Comparison of ENCODE assay signal across 10 mouse cellular contexts in the genomic region with DNA sequence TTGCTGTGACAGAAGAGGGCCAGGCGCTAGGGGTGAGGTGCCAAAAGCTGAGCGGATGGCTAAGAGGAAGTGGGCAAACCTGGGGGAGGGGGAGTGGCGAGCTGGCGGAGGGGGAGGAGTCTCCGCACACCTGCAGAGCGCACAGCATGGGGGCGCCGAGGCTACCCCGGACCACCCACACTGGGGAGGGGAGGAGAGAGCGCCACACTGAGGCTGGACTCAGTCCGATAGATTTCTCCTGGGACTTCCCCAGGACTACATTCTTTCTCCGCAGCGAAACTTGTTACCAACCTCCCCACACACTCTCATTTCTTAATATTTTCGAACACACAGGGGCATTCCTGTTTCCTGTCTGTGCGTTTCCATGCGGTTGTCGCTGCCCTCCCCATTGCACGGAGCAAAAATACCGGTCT. TPM values are rescaled to one million over a fixed set of nuclear protein-coding genes. Genes with fewer than 3 reads are reported as not detected.
DNase-seq lines count a peak whose midpoint lies in the region; ATAC-seq lines count a peak whose summit lies in the region.
"Had no signal": no experiment of that assay in that cellular context is flagged by ENCODE, and none has a peak within 500 bp of the region (broad histone marks: within the 10 kb centered on the region; RNA-seq: fewer than 3 reads in every experiment).

No protein-coding gene starts in this region.

- H3K4me3 ChIP-seq in neural tube, embryonic 15.5 days (replicated peaks) = no peak overlapping the region
- no peak overlapping the region for H3K4me3 ChIP-seq in intestine, embryonic 16.5 days (ENCODE audit: low read length)
- H3K4me3 ChIP-seq: left cerebral cortex, adult 2 months had no signal

- no peak for DNase-seq in neural tube, embryonic 10.5 days (ENCODE audit: extremely low spot score, low spot score)
- DNase-seq in embryo, embryonic 9.5 days (ENCODE audit: extremely low spot score) = no peak
- no peak for DNase-seq in left cerebral cortex, adult 9 months (ENCODE audit: low spot score in 2 of 2)
- DNase-seq in embryo, embryonic 10.5 days (ENCODE audit: low spot score) = no peak
- no peak for DNase-seq in Muller cell, postnatal 12 days (ENCODE audit: inconsistent ontology term)

- ATAC-seq in neural tube, embryonic 15.5 days (ENCODE audit: low FRiP score) = no peak
- no peak for ATAC-seq in intestine, embryonic 16.5 days
- peak; percentile 30 for ATAC-seq in monocyte, adult 5-6 weeks (replicated peaks; ENCODE audit: insufficient number of reproducible peaks, low FRiP score, low TSS enrichment, poor library complexity, severe bottlenecking)

- no peak overlapping the region for H3K9ac ChIP-seq in neural tube, embryonic 15.5 days (replicated peaks)
- 0 out of 2 replicates have a peak overlapping the region, but pooled peaks have one; percentile 2 for H3K9ac ChIP-seq in intestine, embryonic 16.5 days (ENCODE audit: low read depth, low read length)

- H3K27me3 ChIP-seq in neural tube, embryonic 15.5 days (replicated peaks) = no peaks in the 10 kb centered on the region
- no peaks in the 10 kb centered on the region for H3K27me3 ChIP-seq in intestine, embryonic 16.5 days (replicated peaks; ENCODE audit: control insufficient read depth, insufficient read depth, low read length)

- WGBS in neural tube, embryonic 15.5 days = 22% methylated on average over 19 of the region's 19 CpGs
- WGBS in intestine, embryonic 16.5 days = 22% methylated on average over 19 of the region's 19 CpGs

- H3K9me3 ChIP-seq in neural tube, embryonic 15.5 days (replicated peaks) = no peaks in the 10 kb centered on the region
- no peaks in the 10 kb centered on the region for H3K9me3 ChIP-seq in intestine, embryonic 16.5 days (ENCODE audit: control insufficient read depth, low read length)

- no peak overlapping the region for H3K27ac ChIP-seq in neural tube, embryonic 15.5 days (replicated peaks)
- H3K27ac ChIP-seq in intestine, embryonic 16.5 days (ENCODE audit: low read length) = no peak overlapping the region
- H3K27ac ChIP-seq: left cerebral cortex, adult 2 months had no signal

- H3K36me3 ChIP-seq in neural tube, embryonic 15.5 days = no peaks in the 10 kb centered on the region
- no peaks in the 10 kb centered on the region for H3K36me3 ChIP-seq in intestine, embryonic 16.5 days (ENCODE audit: control insufficient read depth, insufficient read depth, low read length)

- peaks cover 24% of the 10 kb centered on the region for H3K4me1 ChIP-seq in neural tube, embryonic 15.5 days
- H3K4me1 ChIP-seq in intestine, embryonic 16.5 days (ENCODE audit: control insufficient read depth, insufficient read depth, low read length) = peaks cover 27% of the 10 kb centered on the region

- peak overlapping the region; percentile 16; the same call in 1 of the 2 replicates for H3K4me2 ChIP-seq in neural tube, embryonic 15.5 days
- H3K4me2 ChIP-seq in intestine, embryonic 16.5 days (ENCODE audit: low read depth, low read length) = peak overlapping the region; percentile 30

RNA-seq across cellular contexts. Expression of a gene that starts 33.0 kb away (rescaled TPM):
- 29.3 and 31.6 TPM in 2 replicates for polyA plus RNA-seq in neural tube, embryonic 15.5 days (2015; fragmentation: Nextera tagmentation; extraction: Ambion mirVana)
- 36.3 and 40.5 TPM in 2 replicates for polyA plus RNA-seq in intestine, embryonic 16.5 days (2015; fragmentation: Nextera tagmentation; extraction: Ambion mirVana)
- total RNA-seq in monocyte, adult 5-6 weeks (2017) = 62.7 to 74.2 TPM (median 74.1 TPM) in 3 replicates

RNA-seq across cellular contexts. Expression of a gene that starts 51.8 kb away (rescaled TPM):
- polyA plus RNA-seq in neural tube, embryonic 15.5 days (2015; fragmentation: Nextera tagmentation; extraction: Ambion mirVana) = not detected in 2 replicates
- not detected in 2 replicates for polyA plus RNA-seq in intestine, embryonic 16.5 days (2015; fragmentation: Nextera tagmentation; extraction: Ambion mirVana)
- total RNA-seq in monocyte, adult 5-6 weeks (2017) = not detected in 3 replicates
- total RNA-seq: adrenal gland, postnatal 36 days; left cerebral cortex, adult 2 months had no signal
